Mouse (Mus musculus) bone marrow, adult 2 months (tissue): ENCODE data around the gene Jazf1.

ENCODE experiments used
- CTCF ChIP-seq: fragments of 200-500 bp; IDR thresholded peaks from 2 replicates; pipeline ENCODE4 v1.5.1; 2011; ENCODE audit warnings: low read length, control low read depth; ENCODE audit not compliant: control insufficient read depth, insufficient read depth
- POLR2A ChIP-seq: fragments of 200-500 bp; IDR thresholded peaks from 2 replicates; pipeline ENCODE4 v1.6.1; 2011; ENCODE audit warnings: low read depth, mild to moderate bottlenecking, control low read depth, low read length, borderline replicate concordance; ENCODE audit not compliant: control insufficient read depth

GRCm38 (mm10) chr6:52868352-52868751 is 200.1 kb downstream of the Jazf1 start:
- TF ChIP-seq CTCF: no peak
- TF ChIP-seq POLR2A: no peak
